Mouse (Mus musculus): ENCODE measurements at regions not wholly inside any gene's neighbourhood (a gene's known extent, or its start where the extent isn't known, plus 50 kb on each side); places are given as distances from the start of the nearest gene placed in this dataset.

DNA sequence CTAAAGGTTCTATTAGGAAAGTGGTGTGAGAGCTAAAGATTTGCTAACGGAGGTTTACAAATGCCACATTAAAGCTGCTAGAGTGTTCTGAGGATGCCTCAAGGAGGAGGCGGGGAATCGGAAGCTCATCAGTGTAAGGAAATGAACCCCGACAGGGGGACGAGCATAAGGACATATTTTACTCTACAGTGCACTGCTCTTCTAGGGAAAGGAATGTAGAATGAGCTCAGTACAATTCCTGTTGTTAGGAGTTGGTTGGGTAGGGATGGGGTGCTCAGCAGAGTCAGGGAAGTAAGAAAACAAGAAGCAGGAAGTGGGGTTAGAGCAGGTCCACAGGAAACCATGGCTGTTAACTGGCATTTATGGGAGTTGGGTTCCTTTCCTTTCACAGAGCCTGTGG, 54.6 kb downstream of the Mex3b start:
- 51% methylated on average over 5 of the region's 5 CpGs for WGBS

GRCm38 (mm10) chr7:82923220-82924071, 56.3 kb downstream of the Mex3b start:
- no peaks in the 10 kb centered on the region for H3K9me3 ChIP-seq (replicated peaks)
- no peaks in the 10 kb centered on the region for H3K4me1 ChIP-seq
- H3K4me2 ChIP-seq (replicated peaks): no peak overlapping the region
- H3K9ac ChIP-seq: no peak overlapping the region
- H3K36me3 ChIP-seq: no peaks in the 10 kb centered on the region
- H3K27me3 ChIP-seq: no peaks in the 10 kb centered on the region
- WGBS: 37% methylated on average over 11 of the region's 11 CpGs
- ATAC-seq (ENCODE audit: insufficient number of reproducible peaks, low FRiP score, low TSS enrichment, low read depth): peak; percentile 63; the same call in 1 of the 2 replicates
- peak overlapping the region; percentile 78 for H3K27ac ChIP-seq (replicated peaks)
- H3K4me3 ChIP-seq (replicated peaks): no peak overlapping the region

More for the DNA sequence above, 54.6 kb downstream of the Mex3b start:
- no peaks in the 10 kb centered on the region for H3K9me3 ChIP-seq (replicated peaks)
- ATAC-seq (ENCODE audit: insufficient number of reproducible peaks, low FRiP score, low TSS enrichment, low read depth): no peak
- H3K27ac ChIP-seq (replicated peaks): no peak overlapping the region
- H3K9ac ChIP-seq: no peak overlapping the region
- H3K4me3 ChIP-seq (replicated peaks): no peak overlapping the region
- H3K4me2 ChIP-seq (replicated peaks): no peak overlapping the region
- no peaks in the 10 kb centered on the region for H3K36me3 ChIP-seq
- no peaks in the 10 kb centered on the region for H3K27me3 ChIP-seq
- H3K4me1 ChIP-seq: no peaks in the 10 kb centered on the region

GRCm38 (mm10) chr7:82924092-82924491, 57.0 kb downstream of the Mex3b start:
- ATAC-seq (ENCODE audit: insufficient number of reproducible peaks, low FRiP score, low TSS enrichment, low read depth): no peak
- peak overlapping the region; percentile 78 for H3K27ac ChIP-seq (replicated peaks)
- no peaks in the 10 kb centered on the region for H3K27me3 ChIP-seq
- 36% methylated on average over 3 of the region's 3 CpGs for WGBS
- no peak overlapping the region for H3K9ac ChIP-seq
- H3K4me2 ChIP-seq (replicated peaks): no peak overlapping the region
- H3K36me3 ChIP-seq: no peaks in the 10 kb centered on the region
- no peaks in the 10 kb centered on the region for H3K4me1 ChIP-seq
- H3K4me3 ChIP-seq (replicated peaks): no peak overlapping the region
- H3K9me3 ChIP-seq (replicated peaks): no peaks in the 10 kb centered on the region

DNA sequence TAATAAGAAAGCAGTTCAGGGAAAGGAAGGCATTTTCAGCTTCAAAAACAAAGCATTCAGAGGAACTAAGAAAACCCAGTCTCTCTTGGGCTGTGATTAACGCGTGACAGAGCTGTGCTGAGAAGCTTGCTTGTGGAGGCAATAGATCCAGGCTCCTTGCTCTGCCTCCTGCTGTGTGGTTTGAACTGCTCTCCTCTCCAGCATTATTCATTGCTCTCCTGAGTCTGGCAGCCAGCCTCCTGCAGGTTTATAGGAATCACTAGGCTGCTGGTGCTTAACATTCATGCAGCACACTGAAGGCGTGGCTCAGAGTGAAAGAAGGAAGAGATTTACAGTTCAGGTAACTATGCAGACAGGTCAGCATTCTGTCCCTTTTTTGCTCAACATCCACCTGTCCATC, 71.2 kb downstream of the Mex3b start:
- no peak for ATAC-seq (ENCODE audit: insufficient number of reproducible peaks, low FRiP score, low TSS enrichment, low read depth)
- Histone ChIP-seq H3K36me3 (no peaks in the 10 kb centered on the region), H3K9me3 (replicated peaks) (no peaks in the 10 kb centered on the region), H3K9ac (no peak overlapping the region), H3K4me2 (replicated peaks) (no peak overlapping the region), H3K4me1 (0 out of 2 replicates have a peak, but pooled peaks cover 2% of the 10 kb centered on the region), H3K27ac (replicated peaks) (no peak overlapping the region), H3K27me3 (no peaks in the 10 kb centered on the region), H3K4me3 (replicated peaks) (no peak overlapping the region)
- WGBS: 32% methylated on average over 3 of the region's 3 CpGs

DNA sequence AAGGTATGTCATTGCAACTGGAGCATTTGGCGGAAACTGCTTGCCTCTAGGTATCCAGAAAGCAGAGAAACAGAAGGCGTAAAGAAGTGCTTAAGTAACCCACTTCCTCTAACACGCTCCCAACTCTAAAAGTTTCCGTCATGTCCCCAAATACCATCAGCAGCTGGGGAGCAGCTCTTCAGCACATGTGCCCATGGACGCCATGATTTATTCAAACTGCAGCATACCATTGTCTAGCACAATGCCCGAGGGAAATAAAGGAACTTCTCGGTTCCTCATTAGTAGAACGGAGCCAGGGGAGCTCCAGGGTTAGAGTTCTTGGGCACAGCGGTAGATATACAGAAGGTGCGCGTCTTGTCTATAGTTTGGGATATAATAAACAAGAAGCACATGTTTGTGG, 72.4 kb downstream of the Mex3b start:
- 0 out of 2 replicates have a peak, but pooled peaks cover 2% of the 10 kb centered on the region for H3K4me1 ChIP-seq
- no peaks in the 10 kb centered on the region for H3K36me3 ChIP-seq
- H3K4me3 ChIP-seq (replicated peaks): no peak overlapping the region
- H3K9ac ChIP-seq: no peak overlapping the region
- no peak for ATAC-seq (ENCODE audit: insufficient number of reproducible peaks, low FRiP score, low TSS enrichment, low read depth)
- 54% methylated on average over 11 of the region's 11 CpGs for WGBS
- H3K9me3 ChIP-seq (replicated peaks): no peaks in the 10 kb centered on the region
- H3K27ac ChIP-seq (replicated peaks): no peak overlapping the region
- no peak overlapping the region for H3K4me2 ChIP-seq (replicated peaks)
- H3K27me3 ChIP-seq: no peaks in the 10 kb centered on the region

DNA sequence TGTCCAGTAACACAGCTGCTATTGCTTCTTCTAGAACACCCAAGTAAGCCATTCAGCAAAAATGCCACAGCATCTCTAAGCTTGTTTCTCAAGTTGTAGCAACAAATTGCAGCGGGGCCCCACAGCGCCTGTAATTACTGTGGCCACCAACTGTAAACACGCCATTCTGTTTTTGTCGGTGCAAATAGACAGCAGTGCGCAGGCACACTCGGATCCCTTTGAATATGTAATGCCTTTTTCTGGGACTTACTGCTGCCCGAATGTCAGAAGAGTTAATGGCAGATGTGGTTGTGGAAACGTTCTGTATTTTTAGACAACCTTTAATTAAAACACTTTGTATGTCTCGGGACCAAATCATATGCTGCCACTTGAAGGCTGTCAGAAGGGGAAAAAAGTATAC, 76.2 kb downstream of the Mex3b start:
- Histone ChIP-seq H3K27me3 (no peaks in the 10 kb centered on the region), H3K27ac (replicated peaks) (no peak overlapping the region), H3K4me2 (replicated peaks) (no peak overlapping the region), H3K9ac (no peak overlapping the region), H3K4me1 (0 out of 2 replicates have a peak, but pooled peaks cover 2% of the 10 kb centered on the region), H3K9me3 (replicated peaks) (no peaks in the 10 kb centered on the region), H3K36me3 (no peaks in the 10 kb centered on the region), H3K4me3 (replicated peaks) (no peak overlapping the region)
- ATAC-seq (ENCODE audit: insufficient number of reproducible peaks, low FRiP score, low TSS enrichment, low read depth): no peak
- WGBS: 44% methylated on average over 9 of the region's 9 CpGs

DNA sequence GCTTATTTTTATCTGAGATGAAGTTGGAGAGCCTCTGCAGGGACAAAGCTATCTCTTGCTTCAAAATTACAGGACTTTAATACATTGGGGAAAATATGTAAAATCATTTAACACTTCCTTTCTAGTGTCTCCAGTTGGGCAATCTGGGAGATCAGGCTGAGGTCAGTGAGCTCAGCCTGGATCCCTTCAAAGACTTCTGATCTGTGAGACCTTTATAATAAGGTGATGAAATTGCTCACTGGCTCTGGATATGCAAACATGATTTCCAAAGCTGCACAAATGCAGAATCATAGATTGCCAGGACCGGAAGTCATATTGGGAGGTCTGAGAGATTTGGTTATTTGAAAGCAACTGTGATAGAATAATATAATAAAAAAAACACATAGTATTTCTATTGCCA, 76.7 kb downstream of the Mex3b start:
- WGBS: 81% methylated on average over 1 of the region's 1 CpGs
- Histone ChIP-seq H3K4me2 (replicated peaks) (no peak overlapping the region), H3K27me3 (no peaks in the 10 kb centered on the region), H3K36me3 (no peaks in the 10 kb centered on the region), H3K4me3 (replicated peaks) (no peak overlapping the region), H3K9me3 (replicated peaks) (no peaks in the 10 kb centered on the region), H3K4me1 (0 out of 2 replicates have a peak, but pooled peaks cover 2% of the 10 kb centered on the region), H3K27ac (replicated peaks) (no peak overlapping the region), H3K9ac (no peak overlapping the region)
- ATAC-seq (ENCODE audit: insufficient number of reproducible peaks, low FRiP score, low TSS enrichment, low read depth): no peak

DNA sequence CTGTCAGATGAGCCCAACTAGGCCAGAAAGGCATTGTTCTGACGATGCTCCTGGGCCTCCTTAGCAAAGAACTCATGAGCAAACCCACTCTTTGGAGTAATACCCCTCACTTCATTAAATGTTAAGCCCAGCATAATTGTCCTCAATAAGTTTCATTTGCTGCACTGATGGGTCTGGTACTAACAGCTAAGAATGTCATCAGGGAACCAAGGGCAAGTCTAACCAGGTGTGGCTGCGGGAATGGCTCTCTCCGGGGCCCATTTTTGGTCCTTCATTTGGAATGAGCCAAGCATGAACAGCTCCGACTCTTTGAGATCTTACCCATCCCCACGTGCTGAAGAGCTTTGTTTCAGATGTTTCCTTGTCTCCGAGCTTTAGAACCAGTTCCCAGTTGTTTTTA, 82.2 kb downstream of the Mex3b start:
- no peak overlapping the region for H3K4me2 ChIP-seq (replicated peaks)
- H3K27me3 ChIP-seq: no peaks in the 10 kb centered on the region
- no peaks in the 10 kb centered on the region for H3K4me1 ChIP-seq
- H3K4me3 ChIP-seq (replicated peaks): no peak overlapping the region
- H3K9me3 ChIP-seq (replicated peaks): no peaks in the 10 kb centered on the region
- 76% methylated on average over 6 of the region's 6 CpGs for WGBS
- no peak overlapping the region for H3K27ac ChIP-seq (replicated peaks)
- ATAC-seq (ENCODE audit: insufficient number of reproducible peaks, low FRiP score, low TSS enrichment, low read depth): no peak
- no peak overlapping the region for H3K9ac ChIP-seq
- no peaks in the 10 kb centered on the region for H3K36me3 ChIP-seq

DNA sequence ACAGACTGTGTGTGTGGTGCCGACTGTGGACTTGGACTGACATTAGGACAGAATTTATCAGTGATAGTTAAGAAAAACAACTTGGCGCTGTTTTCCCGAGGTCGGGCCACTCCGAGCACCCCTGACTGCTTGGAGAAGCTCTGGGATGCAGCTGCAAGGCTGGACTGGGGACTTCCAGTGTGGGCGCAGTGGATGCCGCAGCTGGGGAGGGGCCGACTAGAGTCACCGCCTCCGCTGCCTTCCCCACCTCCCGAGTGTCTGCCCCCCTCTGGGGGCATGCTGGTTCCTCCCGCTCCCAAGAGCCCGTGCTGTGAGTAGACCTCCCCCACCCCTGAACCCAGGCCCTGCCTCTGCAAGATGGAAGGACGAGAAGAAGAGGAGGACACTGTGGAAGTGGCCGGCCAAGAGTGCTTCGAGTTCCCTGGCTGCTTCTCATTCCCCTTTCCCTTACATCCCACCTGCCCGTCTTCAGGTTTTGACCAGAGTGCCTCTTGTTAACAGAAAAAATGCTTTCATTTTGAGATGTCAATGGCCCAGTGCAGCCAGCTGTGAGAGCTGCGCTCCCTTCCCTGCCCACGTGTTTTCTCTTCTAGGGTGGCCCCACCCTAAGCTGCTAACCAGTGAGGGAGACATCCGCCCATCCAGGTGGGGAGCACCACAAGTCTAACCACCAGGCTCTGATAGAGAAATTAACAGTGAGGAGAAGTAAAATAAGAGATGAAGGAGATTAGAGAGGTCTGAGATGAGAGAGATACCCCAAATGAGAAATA, 90.3 kb downstream of the Mex3b start:
- Histone ChIP-seq H3K36me3 (no peaks in the 10 kb centered on the region), H3K4me2 (replicated peaks) (no peak overlapping the region), H3K27ac (replicated peaks) (no peak overlapping the region), H3K4me1 (no peaks in the 10 kb centered on the region), H3K9me3 (replicated peaks) (no peaks in the 10 kb centered on the region), H3K27me3 (no peaks in the 10 kb centered on the region), H3K4me3 (replicated peaks) (no peak overlapping the region), H3K9ac (no peak overlapping the region)
- WGBS: 65% methylated on average over 20 of the region's 20 CpGs
- ATAC-seq (ENCODE audit: insufficient number of reproducible peaks, low FRiP score, low TSS enrichment, low read depth): no peak

GRCm38 (mm10) chr7:82970599-82970998, 103.5 kb downstream of the Mex3b start:
- no peak for ATAC-seq (ENCODE audit: insufficient number of reproducible peaks, low FRiP score, low TSS enrichment, low read depth)
- Histone ChIP-seq H3K4me2 (replicated peaks) (no peak overlapping the region), H3K9ac (no peak overlapping the region), H3K4me1 (peaks cover 12% of the 10 kb centered on the region), H3K27me3 (no peaks in the 10 kb centered on the region), H3K27ac (replicated peaks) (no peak overlapping the region), H3K9me3 (replicated peaks) (no peaks in the 10 kb centered on the region), H3K36me3 (no peaks in the 10 kb centered on the region), H3K4me3 (replicated peaks) (no peak overlapping the region)
- WGBS: 47% methylated on average over 1 of the region's 1 CpGs

DNA sequence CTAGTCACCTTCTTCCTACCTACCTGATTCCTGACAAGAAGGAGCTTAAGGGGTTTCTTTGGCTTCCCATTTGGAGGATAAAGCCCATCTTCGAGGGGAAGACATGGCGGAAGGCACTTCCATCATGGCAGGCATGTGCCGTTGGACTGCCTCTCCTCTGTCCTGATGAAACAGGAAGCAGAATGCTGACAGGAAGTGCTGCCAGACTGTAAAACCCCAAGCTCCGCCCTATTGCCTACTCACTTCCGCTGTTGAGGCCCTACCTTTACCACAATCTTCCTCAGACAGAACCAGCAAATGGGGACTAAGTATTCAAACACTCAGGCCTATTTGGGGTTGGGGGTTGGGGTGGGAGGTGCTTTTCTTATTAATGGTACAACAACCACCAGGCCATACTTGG, 104.1 kb downstream of the Mex3b start:
- Histone ChIP-seq H3K9ac (no peak overlapping the region), H3K9me3 (replicated peaks) (no peaks in the 10 kb centered on the region), H3K4me3 (replicated peaks) (no peak overlapping the region), H3K27me3 (no peaks in the 10 kb centered on the region), H3K36me3 (no peaks in the 10 kb centered on the region), H3K4me1 (peaks cover 12% of the 10 kb centered on the region), H3K4me2 (replicated peaks) (no peak overlapping the region), H3K27ac (replicated peaks) (no peak overlapping the region)
- no peak for ATAC-seq (ENCODE audit: insufficient number of reproducible peaks, low FRiP score, low TSS enrichment, low read depth)
- WGBS: 84% methylated on average over 5 of the region's 5 CpGs

All from embryonic facial prominence, embryonic 15.5 days (tissue).